Mouse (Mus musculus) fat pad, adult 2 months (tissue): Measurements from ENCODE around the gene Mcm10.

Experiments used
- DNase-seq: peaks from one replicate; pipeline ENCODE4 v3.0.0-alpha.2; 2011; ENCODE audit warnings: low read depth, low spot score; ENCODE audit errors: extremely low read depth

Mcm10 gene

DNA sequence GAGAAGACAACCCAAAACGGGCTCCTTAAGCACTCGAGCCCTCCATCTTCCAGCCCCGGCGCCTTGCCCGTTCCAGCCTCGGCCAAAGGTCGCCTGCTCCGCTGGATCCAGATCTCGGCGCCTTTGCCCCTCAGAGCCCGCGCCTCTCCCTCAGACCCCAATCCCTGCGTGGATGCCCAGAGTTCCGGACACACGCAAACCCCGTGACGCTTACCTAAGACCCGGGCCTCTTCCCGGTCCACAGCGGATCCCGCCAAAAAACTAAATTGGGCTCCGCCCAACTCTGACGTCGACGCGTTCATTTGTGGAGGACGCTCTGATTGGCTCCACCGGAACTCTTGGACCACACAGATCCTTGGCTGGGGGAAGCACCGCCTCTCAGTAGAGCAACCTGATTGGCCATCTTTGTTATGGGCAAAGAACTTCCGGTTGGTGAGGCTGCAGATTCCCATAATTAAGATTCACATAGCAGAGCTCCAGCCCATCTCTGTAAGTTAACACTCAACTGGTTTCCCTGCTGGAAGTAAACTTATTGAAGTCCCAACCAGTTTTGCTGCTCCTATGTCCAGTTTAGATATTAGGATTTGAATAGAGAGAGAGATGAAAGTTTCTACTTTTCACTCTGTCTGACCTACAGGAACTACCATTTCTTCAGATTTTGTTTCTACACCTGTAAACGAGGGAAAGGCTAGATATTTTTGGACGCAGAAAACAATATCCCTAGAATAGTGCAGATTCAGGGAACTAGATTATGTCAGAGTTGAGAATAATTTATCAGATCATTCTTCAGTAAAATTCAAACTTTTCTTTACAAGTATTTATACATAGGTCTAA is at the start of gene Mcm10:
Gene Mcm10, minus strand, starts transcription at position 301 of the 834 bp plus-strand sequence.
- DNase-seq: peak; percentile 63

GRCm38 (mm10) chr2:5061133-5061708 is 48.6 kb upstream of the Mcm10 start:
- DNase-seq: no peak

- DNase-seq: no peak
These were observed 47.4 kb upstream of the Mcm10 start for GRCm38 (mm10) chr2:5059997-5060396.

DNA sequence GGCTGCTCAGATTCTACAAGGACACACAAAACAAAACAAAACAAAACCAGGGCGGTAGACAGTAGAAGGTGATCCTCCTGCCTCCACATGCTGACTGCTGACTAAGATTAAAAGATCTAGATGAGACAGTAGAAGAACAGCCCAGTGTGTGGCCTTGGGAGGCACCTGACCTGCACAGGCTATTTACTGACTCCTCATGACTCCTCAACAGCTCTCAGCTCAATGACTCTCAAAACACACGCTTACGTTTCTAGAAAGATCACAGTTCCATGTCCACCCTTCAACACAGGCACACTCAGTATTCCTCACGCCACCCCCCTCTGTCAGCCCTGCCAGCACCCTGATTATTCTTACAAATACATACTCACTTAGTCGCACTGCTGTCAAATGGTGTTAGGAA is 45.8 kb upstream of the Mcm10 start:
- no peak for DNase-seq

DNA sequence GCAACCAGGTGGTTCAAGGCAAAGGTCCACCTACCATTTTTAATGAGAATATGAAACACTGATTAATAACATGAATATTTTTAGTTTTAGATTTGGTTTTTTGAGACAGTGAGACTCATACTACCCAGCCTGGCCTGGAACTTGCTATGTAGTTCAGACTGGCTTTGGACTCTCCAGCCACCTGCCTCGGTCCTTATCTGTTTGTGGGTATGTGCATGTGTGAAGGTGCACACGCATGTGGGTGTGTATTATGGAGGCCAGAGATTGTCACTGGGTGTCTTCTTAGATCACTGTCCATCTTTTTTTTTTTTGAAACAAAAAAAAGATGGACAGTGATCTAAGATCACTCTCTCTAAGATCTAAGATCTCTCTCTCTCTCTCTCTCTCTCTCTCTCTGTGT is 38.0 kb upstream of the Mcm10 start:
- no peak for DNase-seq

DNA sequence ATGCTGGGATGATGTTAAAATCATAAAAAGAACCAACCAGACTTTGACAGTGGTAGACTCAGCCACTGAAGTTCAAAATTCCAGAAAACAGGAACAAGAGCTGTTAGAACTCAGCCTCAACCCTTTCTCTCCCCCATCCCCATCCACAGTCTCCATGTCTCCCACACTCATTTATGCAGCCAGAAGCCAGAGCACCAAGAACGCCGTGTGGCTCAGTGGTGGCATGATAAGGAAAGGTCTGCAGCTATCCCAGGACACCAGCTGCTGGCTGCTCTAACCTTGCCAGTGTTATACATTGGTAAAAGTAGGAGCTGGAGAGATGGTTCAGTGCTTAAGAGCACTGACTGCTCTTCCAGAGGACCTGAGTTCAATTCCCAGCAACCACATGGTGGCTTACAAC is 34.4 kb upstream of the Mcm10 start:
- DNase-seq: no peak

DNA sequence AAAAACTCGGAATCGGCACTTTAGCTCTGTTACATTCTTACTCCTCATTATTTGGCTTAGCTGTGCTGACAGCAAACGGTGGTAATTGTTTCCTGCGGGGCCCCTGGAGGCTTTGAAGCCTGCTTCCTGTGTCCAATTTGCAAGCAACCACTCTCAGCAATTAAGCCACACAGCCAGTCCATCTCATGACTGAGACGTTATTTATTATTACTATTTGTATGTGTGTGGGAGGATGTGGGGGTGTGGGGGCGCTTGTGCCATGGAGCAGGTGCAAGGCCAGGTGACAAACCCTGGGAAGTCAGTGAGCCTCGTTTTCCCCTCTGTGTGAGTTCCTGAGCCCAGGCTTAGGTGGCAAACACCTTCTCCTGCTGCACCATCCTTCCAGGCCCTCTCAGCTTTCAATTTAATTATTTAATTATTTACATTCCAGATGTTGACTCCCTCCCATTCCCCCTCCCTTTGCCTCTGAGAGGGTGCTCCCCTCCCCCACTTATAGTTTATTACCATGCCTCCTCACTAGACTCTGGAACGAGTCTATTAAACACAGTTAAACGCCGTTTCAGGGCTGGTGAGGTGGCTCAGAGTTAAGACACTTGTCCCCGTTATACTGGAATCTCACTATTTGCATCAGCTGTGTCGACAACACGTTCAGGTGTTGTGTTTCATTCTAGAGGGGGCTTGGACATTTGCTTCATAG is 32.8 kb upstream of the Mcm10 start:
- DNase-seq: no peak

DNA sequence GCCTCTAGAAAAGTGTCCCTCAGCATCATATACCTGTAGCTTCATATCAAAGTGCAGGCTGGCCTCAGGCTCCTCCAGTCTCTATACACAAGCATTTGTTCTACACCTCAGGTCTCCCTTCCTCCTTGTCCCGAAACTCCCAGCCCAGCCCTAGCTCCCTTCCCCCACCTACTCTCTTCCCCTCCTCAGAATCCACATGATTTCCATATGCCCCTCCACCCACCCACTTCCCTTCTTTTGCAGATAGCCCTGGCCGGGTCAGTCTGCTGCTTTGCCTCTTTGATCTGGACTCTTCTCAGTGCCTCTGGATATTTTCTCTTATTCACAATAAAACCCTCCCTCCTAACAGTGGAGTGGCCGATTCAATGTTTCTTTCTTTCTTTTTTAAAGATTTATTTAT is 31.7 kb upstream of the Mcm10 start:
- no peak for DNase-seq

DNA sequence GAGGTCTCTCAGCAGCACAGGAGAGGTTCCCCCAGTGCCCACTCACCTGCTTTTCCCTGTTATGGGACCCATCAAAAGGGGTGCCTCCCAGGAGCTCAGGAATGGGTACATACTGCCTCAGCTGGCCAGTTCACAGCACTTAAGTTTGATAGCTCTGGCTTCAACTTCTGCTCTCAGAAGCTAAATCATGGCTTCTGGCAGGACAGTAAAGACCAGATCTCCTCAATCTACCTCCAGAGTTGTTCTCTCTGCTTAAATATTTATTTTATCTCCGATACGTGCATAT is 30.8 kb upstream of the Mcm10 start:
- DNase-seq: no peak

- no peak for DNase-seq
These were observed 30.3 kb upstream of the Mcm10 start for GRCm38 (mm10) chr2:5042616-5043475.

GRCm38 (mm10) chr2:5041854-5042253 is 29.3 kb upstream of the Mcm10 start:
- DNase-seq: no peak

- DNase-seq: no peak
These were observed 27.9 kb upstream of the Mcm10 start for GRCm38 (mm10) chr2:5040281-5041161.

- no peak for DNase-seq
These were observed 27.0 kb upstream of the Mcm10 start for GRCm38 (mm10) chr2:5039350-5040170.

DNA sequence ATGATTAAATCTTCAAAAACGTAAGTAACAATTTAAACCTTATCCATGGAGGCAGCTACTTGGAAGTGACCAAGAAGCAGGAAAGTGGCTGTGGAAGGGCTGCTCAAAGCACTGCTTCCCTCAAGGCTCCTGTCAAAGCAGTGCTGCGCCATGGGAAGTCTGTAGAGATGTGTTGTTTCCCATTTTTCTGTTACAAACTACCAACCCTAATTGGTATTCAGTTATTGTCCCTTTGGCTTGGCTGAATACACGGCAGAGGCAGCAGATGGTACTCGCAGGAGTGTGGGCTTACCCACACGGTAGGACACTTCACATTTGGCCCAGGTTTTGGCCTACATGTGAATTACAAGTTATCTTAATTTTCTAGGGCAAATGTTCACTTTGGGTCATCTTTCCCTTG is 25.7 kb upstream of the Mcm10 start:
- DNase-seq: no peak

DNA sequence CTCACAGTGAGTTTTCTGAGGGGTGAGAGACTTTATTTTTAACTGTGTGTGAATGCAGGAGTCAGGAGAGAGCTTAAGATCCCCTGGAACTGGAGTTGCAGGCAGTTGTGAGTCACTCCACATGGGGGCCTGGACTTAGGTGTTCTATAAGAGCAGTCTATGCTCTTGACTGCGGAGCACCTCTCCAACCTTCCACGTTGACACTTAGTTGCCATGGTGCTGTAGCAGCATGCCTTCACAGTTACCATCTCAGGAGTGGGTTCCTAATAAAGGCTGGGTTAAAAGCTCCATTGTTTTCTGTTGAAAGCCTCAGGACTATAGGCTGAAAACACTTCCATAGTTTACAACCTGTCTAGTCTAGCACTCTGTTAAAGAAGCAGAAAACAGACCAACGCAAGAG is 24.8 kb upstream of the Mcm10 start:
- no peak for DNase-seq

DNA sequence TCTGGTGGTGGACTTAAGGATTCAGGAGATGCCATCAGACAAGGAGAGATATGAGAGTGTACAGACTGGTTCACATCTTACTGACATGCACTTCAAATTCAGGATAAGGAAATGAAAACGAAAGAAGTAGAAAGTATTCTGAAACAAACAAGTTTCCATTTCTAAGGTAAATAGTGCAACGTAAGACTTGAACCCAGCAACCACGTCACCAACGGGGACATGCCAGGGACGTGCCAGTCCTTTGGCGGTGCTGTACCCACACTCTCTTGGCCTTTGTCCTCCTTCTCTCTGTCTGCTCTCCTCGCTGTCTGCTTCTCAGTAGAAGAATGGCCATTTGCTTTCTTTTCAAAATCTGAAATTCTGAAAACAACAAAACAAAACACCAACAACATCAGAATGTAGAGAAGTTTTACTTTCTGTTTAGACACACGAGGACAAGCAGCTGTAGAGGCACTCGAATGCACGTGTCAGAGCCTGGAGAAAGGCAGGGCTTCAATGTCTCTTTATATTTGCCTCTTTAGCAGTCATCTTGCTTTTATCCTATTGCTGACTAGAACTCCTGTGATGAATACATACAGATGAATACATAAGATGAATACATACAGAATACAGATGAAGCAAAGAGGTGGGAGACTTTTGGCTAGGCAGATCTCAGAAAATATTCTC is 24.0 kb upstream of the Mcm10 start:
- no peak for DNase-seq

- no peak for DNase-seq
These were observed 22.6 kb upstream of the Mcm10 start for GRCm38 (mm10) chr2:5035241-5035640.

- DNase-seq: no peak
These were observed 22.2 kb upstream of the Mcm10 start for GRCm38 (mm10) chr2:5034801-5035200.
